Mouse (Mus musculus) heart, embryonic 15.5 days (tissue): ENCODE results near the gene Upk3bl. TPM values are rescaled to one million over a fixed set of nuclear protein-coding genes. Genes with fewer than 3 reads are reported as not detected.

Experiments used
- ATAC-seq: fragments of 200-750 bp; cut with Nextera tagmentation; replicated peaks from 2 replicates; pipeline ENCODE4 v1.8.0; 2017; ENCODE audit warnings: low read depth, moderate TSS enrichment; ENCODE audit not compliant: insufficient number of reproducible peaks, insufficient read depth, low FRiP score
- H3K27ac ChIP-seq: fragments of 300-500 bp; sonication (generic); 2 replicates; pipeline ENCODE4 v1.5.1; 2015; ENCODE audit warnings: mild to moderate bottlenecking, inconsistent platforms
- H3K27me3 ChIP-seq: fragments of 300-500 bp; sonication (generic); 2 replicates; pipeline ENCODE4 v1.6.1; 2015; ENCODE audit warnings: inconsistent platforms
- H3K36me3 ChIP-seq: fragments of 300-500 bp; sonication (generic); 2 replicates; pipeline ENCODE4 v1.6.1; 2015; ENCODE audit warnings: mild to moderate bottlenecking, inconsistent platforms
- H3K4me1 ChIP-seq: fragments of 300-500 bp; sonication (generic); replicated peaks from 2 replicates; pipeline ENCODE4 v1.6.1; 2015; ENCODE audit warnings: inconsistent platforms
- H3K4me2 ChIP-seq: fragments of 300-500 bp; sonication (generic); 2 replicates; pipeline ENCODE4 v1.6.1; 2015; ENCODE audit warnings: inconsistent platforms, mild to moderate bottlenecking, moderate library complexity
- H3K4me3 ChIP-seq: fragments of 300-500 bp; sonication (generic); 2 replicates; pipeline ENCODE4 v1.5.1; 2015; ENCODE audit warnings: mild to moderate bottlenecking, inconsistent platforms
- H3K9ac ChIP-seq: fragments of 300-500 bp; sonication (generic); 2 replicates; pipeline ENCODE4 v1.6.1; 2015; ENCODE audit warnings: mild to moderate bottlenecking, inconsistent platforms
- H3K9me3 ChIP-seq: fragments of 300-500 bp; sonication (generic); replicated peaks from 2 replicates; pipeline ENCODE4 v1.6.1; 2016; ENCODE audit warnings: inconsistent platforms
- WGBS: fragments of 180-500 bp; shearing (Covaris S2); methylation state at CpG from one replicate; pipeline ENCODE4 v1.1.7; 2015; ENCODE audit warnings: mixed read lengths; 5-methylcytosine and 5-hydroxymethylcytosine counted together
- polyA plus RNA-seq: library from polyadenylated mRNA; unstranded; fragments of >200 nt; fragmentation: Nextera tagmentation; extraction: Ambion mirVana; gene quantifications from 2 replicates; pipeline ENCODE4 v1.2.1, GENCODE M21; 2015

The Upk3bl gene
- polyA plus RNA-seq = 0.68 and 2.6 TPM in 2 replicates

GRCm38 (mm10) chr5:136054301-136055077, at the start of gene Upk3bl:
TSS of gene Upk3bl (plus strand) at chr5:136054492.
- Histone ChIP-seq H3K4me2 (no peak within 1 kb of the TSS), H3K27ac (no peak within 1 kb of the TSS), H3K9me3 (no peaks in the 10 kb centered on the region), H3K9ac (no peak within 1 kb of the TSS), H3K4me1 (peaks cover 15% of the 10 kb centered on the region), H3K27me3 (peaks cover 11% of the 10 kb centered on the region; the same call in 1 of the 2 replicates), H3K4me3 (no peak within 1 kb of the TSS), H3K36me3 (no peaks in the 10 kb centered on the region)
- ATAC-seq = no peak
- 85% methylated on average over 11 of the region's 11 CpGs for WGBS

DNA sequence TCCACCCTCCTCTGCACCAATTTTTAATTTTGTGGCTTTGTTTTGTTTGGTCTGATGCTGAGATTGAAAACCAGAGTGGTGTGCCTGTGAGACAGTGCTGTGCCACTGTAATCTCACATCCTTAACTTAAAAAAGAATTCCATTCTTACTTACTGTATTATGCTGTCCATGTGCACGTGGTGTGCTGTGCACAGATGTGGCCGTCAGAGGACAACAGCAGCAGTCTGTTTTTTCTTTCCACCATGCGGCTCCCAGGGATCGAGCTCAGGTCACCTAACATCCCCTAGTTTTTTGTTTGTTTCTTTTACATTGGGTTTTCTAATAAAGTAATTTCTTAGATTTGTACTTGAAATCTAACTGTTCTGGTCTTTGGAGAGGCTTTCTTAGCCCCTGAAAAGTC, 49.8 kb upstream of the Upk3bl start:
- H3K36me3 ChIP-seq = peaks cover 5% of the 10 kb centered on the region; the same call in 1 of the 2 replicates
- no peak for ATAC-seq
- H3K4me3 ChIP-seq = no peak overlapping the region
- no peak overlapping the region for H3K27ac ChIP-seq
- H3K27me3 ChIP-seq = no peaks in the 10 kb centered on the region
- no peak overlapping the region for H3K4me2 ChIP-seq
- H3K9me3 ChIP-seq = no peaks in the 10 kb centered on the region
- 62% methylated on average over 4 of the region's 4 CpGs for WGBS
- H3K9ac ChIP-seq = no peak overlapping the region
- H3K4me1 ChIP-seq = peaks cover 23% of the 10 kb centered on the region

DNA sequence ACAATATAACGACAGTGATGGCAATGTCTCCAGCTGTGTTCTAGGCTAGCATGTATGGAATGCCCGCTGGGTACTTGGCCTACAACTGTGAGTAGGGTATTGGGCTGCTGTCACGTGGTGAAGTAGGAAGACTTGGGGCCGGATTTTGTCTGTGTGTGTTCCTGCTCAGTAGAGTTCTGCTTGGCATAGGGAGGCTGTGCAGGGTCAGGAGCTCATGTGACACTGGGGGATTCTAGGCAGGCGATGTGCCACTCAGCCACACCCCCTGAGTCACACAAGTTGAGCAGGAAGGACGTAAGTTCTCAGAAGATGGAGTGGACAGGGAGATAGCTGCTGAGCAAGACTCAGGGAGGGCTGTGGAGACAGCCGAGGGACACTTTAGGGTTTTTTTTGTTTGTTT, 46.5 kb upstream of the Upk3bl start:
- no peak for ATAC-seq

DNA sequence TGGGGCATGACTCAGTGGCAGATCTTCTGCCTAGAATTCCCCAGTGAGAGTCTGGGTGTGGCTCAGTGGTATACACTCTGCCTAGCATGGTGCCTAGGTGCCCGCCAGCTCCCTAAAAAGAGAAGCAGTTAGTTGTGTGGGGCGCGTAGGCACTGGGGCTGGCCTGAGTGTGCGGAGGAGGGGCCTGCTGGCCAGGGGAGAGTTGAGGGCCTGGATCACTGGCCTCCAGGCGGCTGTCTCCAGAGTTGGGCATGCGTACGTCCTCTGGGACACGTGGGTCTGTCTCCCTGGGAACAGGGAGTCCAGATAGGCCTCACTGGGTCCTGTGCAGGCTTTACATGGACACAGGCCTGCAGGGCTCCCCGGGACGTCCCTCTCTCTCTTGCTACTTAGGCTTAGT, 39.4 kb upstream of the Upk3bl start:
- Histone ChIP-seq H3K9ac (no peak overlapping the region), H3K27me3 (no peaks in the 10 kb centered on the region), H3K4me3 (no peak overlapping the region), H3K4me2 (peak overlapping the region; percentile 48), H3K9me3 (no peaks in the 10 kb centered on the region), H3K36me3 (peaks cover 26% of the 10 kb centered on the region), H3K4me1 (peaks cover 52% of the 10 kb centered on the region), H3K27ac (peak overlapping the region; percentile 77)
- WGBS = 66% methylated on average over 10 of the region's 10 CpGs
- peak; percentile 66 for ATAC-seq

More for the DNA sequence above, 46.5 kb upstream of the Upk3bl start:
- Histone ChIP-seq H3K27ac (no peak overlapping the region), H3K9me3 (no peaks in the 10 kb centered on the region), H3K4me1 (peaks cover 16% of the 10 kb centered on the region), H3K4me3 (no peak overlapping the region), H3K36me3 (peaks cover 24% of the 10 kb centered on the region), H3K27me3 (no peaks in the 10 kb centered on the region), H3K9ac (no peak overlapping the region), H3K4me2 (no peak overlapping the region)
- WGBS = 69% methylated on average over 7 of the region's 7 CpGs

DNA sequence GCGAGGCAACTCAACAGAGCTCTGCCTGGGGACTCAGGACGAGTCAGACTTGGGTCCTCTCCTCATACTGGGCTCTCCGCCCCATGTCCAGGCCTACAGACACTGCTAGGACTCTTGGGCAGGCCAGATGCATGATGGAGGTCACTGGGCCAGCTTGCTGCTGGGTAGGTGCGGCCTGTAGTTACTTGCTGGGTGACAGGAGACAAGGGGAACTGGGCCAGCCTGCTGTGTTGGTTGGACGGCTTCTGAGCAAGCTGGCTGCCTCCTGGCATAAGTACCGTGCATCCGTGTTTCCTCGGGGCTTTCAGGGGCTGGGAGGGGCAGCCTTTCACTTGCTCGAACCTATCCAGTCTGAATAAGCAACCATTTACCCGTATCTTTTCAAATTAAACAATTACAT, 38.7 kb upstream of the Upk3bl start:
- ATAC-seq = no peak
- Histone ChIP-seq H3K27ac (peak overlapping the region; percentile 77), H3K4me2 (peak overlapping the region; percentile 48), H3K9me3 (no peaks in the 10 kb centered on the region), H3K9ac (no peak overlapping the region), H3K4me3 (no peak overlapping the region), H3K4me1 (peaks cover 56% of the 10 kb centered on the region), H3K36me3 (peaks cover 20% of the 10 kb centered on the region), H3K27me3 (no peaks in the 10 kb centered on the region)
- 70% methylated on average over 10 of the region's 10 CpGs for WGBS

GRCm38 (mm10) chr5:136016014-136016876, 38.0 kb upstream of the Upk3bl start:
- no peak for ATAC-seq
- Histone ChIP-seq H3K4me3 (no peak overlapping the region), H3K9me3 (no peaks in the 10 kb centered on the region), H3K36me3 (peaks cover 19% of the 10 kb centered on the region), H3K4me2 (peak overlapping the region; percentile 48), H3K4me1 (peaks cover 56% of the 10 kb centered on the region), H3K9ac (no peak overlapping the region), H3K27ac (peak overlapping the region; percentile 77), H3K27me3 (no peaks in the 10 kb centered on the region)
- WGBS = 42% methylated on average over 10 of the region's 10 CpGs

DNA sequence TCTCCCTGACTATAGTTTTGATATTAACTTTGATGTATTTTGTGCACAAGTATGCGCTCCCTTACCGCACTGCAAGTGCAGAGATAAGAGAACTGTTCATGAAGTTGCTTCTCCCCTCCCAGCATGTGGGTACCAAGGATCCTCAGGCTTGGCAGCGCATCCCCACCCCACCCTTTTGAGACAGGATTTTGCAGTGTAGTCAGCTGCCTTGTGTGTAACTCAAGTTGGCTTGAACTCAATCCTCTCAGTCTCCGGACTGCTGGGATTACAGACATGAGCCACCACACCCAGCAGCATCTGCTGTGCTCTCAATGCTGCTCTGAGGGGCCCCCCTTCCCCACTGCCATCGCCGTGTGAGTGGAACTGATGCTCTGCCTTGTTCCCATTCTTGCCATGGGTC, 37.0 kb upstream of the Upk3bl start:
- no peak overlapping the region for H3K27ac ChIP-seq
- H3K4me2 ChIP-seq = no peak overlapping the region
- H3K4me3 ChIP-seq = no peak overlapping the region
- no peaks in the 10 kb centered on the region for H3K27me3 ChIP-seq
- H3K9ac ChIP-seq = no peak overlapping the region
- peaks cover 56% of the 10 kb centered on the region for H3K4me1 ChIP-seq
- 69% methylated on average over 6 of the region's 6 CpGs for WGBS
- peaks cover 11% of the 10 kb centered on the region; the same call in 1 of the 2 replicates for H3K36me3 ChIP-seq
- no peaks in the 10 kb centered on the region for H3K9me3 ChIP-seq
- ATAC-seq = no peak

GRCm38 (mm10) chr5:136018726-136019125, 35.6 kb upstream of the Upk3bl start:
- H3K9me3 ChIP-seq = no peaks in the 10 kb centered on the region
- no peak overlapping the region for H3K9ac ChIP-seq
- no peak for ATAC-seq
- H3K27me3 ChIP-seq = no peaks in the 10 kb centered on the region
- H3K27ac ChIP-seq = no peak overlapping the region
- H3K4me2 ChIP-seq = no peak overlapping the region
- peaks cover 6% of the 10 kb centered on the region; the same call in 1 of the 2 replicates for H3K36me3 ChIP-seq
- 65% methylated on average over 2 of the region's 2 CpGs for WGBS
- H3K4me3 ChIP-seq = no peak overlapping the region
- H3K4me1 ChIP-seq = peaks cover 56% of the 10 kb centered on the region

DNA sequence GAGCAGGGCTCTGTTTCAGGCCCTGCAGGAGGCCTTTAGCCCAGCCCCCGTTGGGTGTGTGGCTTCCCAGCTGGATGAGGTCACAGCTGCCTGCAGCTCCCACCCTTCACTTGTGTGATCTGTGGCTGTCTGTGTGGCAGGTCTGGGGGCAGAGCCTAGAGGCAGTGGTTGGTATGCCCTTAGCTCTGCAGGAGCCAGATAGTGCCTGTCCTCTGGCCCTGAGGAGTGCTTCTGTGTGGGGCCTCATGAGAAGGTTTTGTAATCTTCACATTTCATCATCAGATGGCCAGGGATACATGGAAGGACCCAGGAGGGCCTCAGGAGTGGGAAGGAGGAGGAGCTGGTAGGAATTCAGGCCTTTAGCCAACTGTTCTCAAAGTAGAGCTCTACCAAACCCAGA, 34.4 kb upstream of the Upk3bl start:
- WGBS = 3% methylated on average over 1 of the region's 1 CpGs
- peak; percentile 68 for ATAC-seq
- Histone ChIP-seq H3K9ac (no peak overlapping the region), H3K4me2 (no peak overlapping the region), H3K4me1 (peaks cover 51% of the 10 kb centered on the region), H3K27me3 (no peaks in the 10 kb centered on the region), H3K9me3 (no peaks in the 10 kb centered on the region), H3K36me3 (peaks cover 6% of the 10 kb centered on the region; the same call in 1 of the 2 replicates), H3K4me3 (no peak overlapping the region), H3K27ac (peak overlapping the region; percentile 11; the same call in 1 of the 2 replicates)

GRCm38 (mm10) chr5:136025712-136026111, 28.6 kb upstream of the Upk3bl start:
- no peak for ATAC-seq
- Histone ChIP-seq H3K4me2 (no peak overlapping the region), H3K4me1 (no peaks in the 10 kb centered on the region), H3K36me3 (peaks cover 24% of the 10 kb centered on the region; the same call in 1 of the 2 replicates), H3K27me3 (no peaks in the 10 kb centered on the region), H3K4me3 (no peak overlapping the region), H3K27ac (no peak overlapping the region), H3K9me3 (no peaks in the 10 kb centered on the region), H3K9ac (no peak overlapping the region)
- 81% methylated on average over 3 of the region's 3 CpGs for WGBS

DNA sequence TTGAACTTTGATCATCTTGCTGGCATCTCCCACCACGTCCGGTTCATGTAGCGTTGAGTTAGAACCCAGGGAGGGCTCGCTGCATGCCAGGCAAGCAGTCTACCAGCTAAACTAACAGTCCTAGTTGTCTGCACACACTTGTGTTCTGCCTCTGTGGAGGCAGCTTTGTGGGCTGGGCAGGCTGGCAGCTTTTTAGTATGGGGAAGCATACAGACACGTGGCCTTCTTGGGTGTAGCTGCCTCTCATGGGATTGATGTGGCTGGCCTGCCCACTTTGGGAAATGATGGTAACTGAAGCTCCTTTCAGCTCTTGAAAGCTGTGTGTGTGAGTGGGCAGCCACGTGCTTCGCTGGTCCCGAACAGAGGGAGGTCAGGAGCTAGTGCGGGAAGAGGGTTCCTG, 27.4 kb upstream of the Upk3bl start:
- Histone ChIP-seq H3K4me3 (no peak overlapping the region), H3K36me3 (peaks cover 31% of the 10 kb centered on the region; the same call in 1 of the 2 replicates), H3K27ac (no peak overlapping the region), H3K9me3 (no peaks in the 10 kb centered on the region), H3K4me1 (no peaks in the 10 kb centered on the region), H3K27me3 (no peaks in the 10 kb centered on the region), H3K9ac (no peak overlapping the region), H3K4me2 (no peak overlapping the region)
- ATAC-seq = no peak
- WGBS = 80% methylated on average over 9 of the region's 9 CpGs
